Mouse (Mus musculus) MEL (cell line): ENCODE measurements around the gene Lgals7. TPM values are rescaled to one million over a fixed set of nuclear protein-coding genes. Genes with fewer than 3 reads are reported as not detected.

ENCODE experiments used
- DNase-seq: peaks from one replicate; pipeline ENCODE4 v3.0.0; 2011; ENCODE audit warnings: low read depth, low spot score
- H3K27ac ChIP-seq: 2 replicates; pipeline ENCODE4 v1.5.1; 2012; ENCODE audit warnings: low read depth, mild to moderate bottlenecking, control low read depth, low read length, moderate library complexity; ENCODE audit not compliant: control insufficient read depth
- H3K27me3 ChIP-seq, 2 experiments: fragments of 150-350 bp in 1 of 2; sonication (generic) in 1 of 2; 2 replicates each; pipeline ENCODE4 v1.6.1; 2012; ENCODE audit warnings: low read length in 2 of 2, mild to moderate bottlenecking in 2 of 2, improper control_type of control experiment in 1 of 2, moderate library complexity in 1 of 2; ENCODE audit not compliant: insufficient read depth in 2 of 2, control insufficient read depth in 1 of 2
- H3K36me3 ChIP-seq, 2 experiments: 2 replicates each; pipeline ENCODE4 v1.6.1; 2012 to 2014; ENCODE audit warnings: low read length in 2 of 2, improper control_type of control experiment in 1 of 2, inconsistent platforms in 1 of 2, mild to moderate bottlenecking in 1 of 2; ENCODE audit not compliant: insufficient read depth in 2 of 2, control insufficient read depth in 1 of 2
- H3K4me1 ChIP-seq, 2 experiments: fragments of 150-350 bp in 1 of 2; sonication (generic) in 1 of 2; 2 replicates each; pipeline ENCODE4 v1.6.1; 2012; ENCODE audit warnings: low read length in 2 of 2, improper control_type of control experiment in 1 of 2, mild to moderate bottlenecking in 1 of 2; ENCODE audit not compliant: insufficient read depth in 2 of 2, control insufficient read depth in 1 of 2
- H3K4me3 ChIP-seq, 2 experiments: fragments of 150-350 bp in 1 of 2; sonication (generic) in 1 of 2; 2 replicates each; pipeline ENCODE4 v1.5.1; 2012; ENCODE audit warnings: low read depth in 2 of 2, low read length in 2 of 2, mild to moderate bottlenecking in 2 of 2, moderate library complexity in 2 of 2, control low read depth in 1 of 2, improper control_type of control experiment in 1 of 2; ENCODE audit not compliant: control insufficient read depth in 1 of 2, insufficient read depth in 1 of 2
- H3K79me2 ChIP-seq: 2 replicates; pipeline ENCODE4 v1.6.1; 2012; ENCODE audit warnings: mild to moderate bottlenecking, low read length, moderate library complexity; ENCODE audit not compliant: control insufficient read depth, poor library complexity, insufficient read depth
- H3K9ac ChIP-seq: 2 replicates; pipeline ENCODE4 v1.6.1; 2012; ENCODE audit warnings: low read depth, mild to moderate bottlenecking, control low read depth, low read length, moderate library complexity; ENCODE audit not compliant: control insufficient read depth, poor library complexity, severe bottlenecking
- H3K9me3 ChIP-seq: fragments of 150-350 bp; sonication (generic); replicated peaks from 2 replicates; pipeline ENCODE4 v1.6.1; 2012; ENCODE audit warnings: mild to moderate bottlenecking, low read length, improper control_type of control experiment, moderate library complexity; ENCODE audit not compliant: insufficient read depth
- BHLHE40 ChIP-seq: IDR thresholded peaks from 2 replicates; pipeline ENCODE4 v1.6.1; 2012; ENCODE audit warnings: low read depth, mild to moderate bottlenecking, inconsistent platforms, low read length, improper control_type of control experiment, borderline replicate concordance
- CHD1 ChIP-seq: IDR thresholded peaks from 2 replicates; pipeline ENCODE4 v1.6.1; 2012; ENCODE audit warnings: low read depth, mild to moderate bottlenecking, inconsistent platforms, low read length, improper control_type of control experiment
- ELF1 ChIP-seq: IDR thresholded peaks from 2 replicates; pipeline ENCODE4 v1.6.1; 2014; ENCODE audit warnings: low read depth, mild to moderate bottlenecking, inconsistent platforms, low read length, improper control_type of control experiment, moderate library complexity
- EP300 ChIP-seq, 2 experiments: IDR thresholded peaks; 2 replicates each; pipeline ENCODE4 v1.6.1; 2011; ENCODE audit warnings: improper control_type of control experiment in 2 of 2, low read length in 2 of 2, low read depth in 1 of 2, mild to moderate bottlenecking in 1 of 2
- ETS1 ChIP-seq: IDR thresholded peaks from 2 replicates; pipeline ENCODE4 v1.6.1; 2012; ENCODE audit warnings: low read depth, mild to moderate bottlenecking, inconsistent platforms, low read length, improper control_type of control experiment, moderate library complexity
- JUND ChIP-seq: IDR thresholded peaks from 2 replicates; pipeline ENCODE4 v1.6.1; 2011; ENCODE audit warnings: low read depth, mild to moderate bottlenecking, improper control_type of control experiment, low read length
- MAFK ChIP-seq: IDR thresholded peaks from 2 replicates; pipeline ENCODE4 v1.6.1; 2011; ENCODE audit warnings: low read depth, mild to moderate bottlenecking, low read length, improper control_type of control experiment, borderline replicate concordance
- MAX ChIP-seq: IDR thresholded peaks from 2 replicates; pipeline ENCODE4 v1.6.1; 2011; ENCODE audit warnings: low read length, improper control_type of control experiment
- MAZ ChIP-seq: IDR thresholded peaks from 2 replicates; pipeline ENCODE4 v1.6.1; 2012; ENCODE audit warnings: low read depth, mild to moderate bottlenecking, inconsistent platforms, low read length, improper control_type of control experiment
- MEF2A ChIP-seq: IDR thresholded peaks from 2 replicates; pipeline ENCODE4 v1.6.1; 2014; ENCODE audit warnings: low read depth, mild to moderate bottlenecking, inconsistent platforms, low read length, improper control_type of control experiment; ENCODE audit not compliant: poor library complexity, insufficient replicate concordance, severe bottlenecking; ENCODE audit errors: extremely low read depth
- MXI1 ChIP-seq: IDR thresholded peaks from 2 replicates; pipeline ENCODE4 v1.6.1; 2011; ENCODE audit warnings: mild to moderate bottlenecking, low read depth, low read length, improper control_type of control experiment
- MYB ChIP-seq: IDR thresholded peaks from 2 replicates; pipeline ENCODE4 v1.6.1; 2011; ENCODE audit warnings: mild to moderate bottlenecking, low read depth, low read length, improper control_type of control experiment
- POLR2A ChIP-seq, 2 experiments: IDR thresholded peaks; 2 replicates each; pipeline ENCODE4 v1.6.1; 2011 to 2012; ENCODE audit warnings: low read length in 2 of 2, mild to moderate bottlenecking in 2 of 2, control low read depth in 1 of 2, improper control_type of control experiment in 1 of 2, low read depth in 1 of 2, moderate library complexity in 1 of 2; ENCODE audit not compliant: control insufficient read depth in 1 of 2, insufficient read depth in 1 of 2, poor library complexity in 1 of 2
- POLR2AphosphoS2 ChIP-seq: IDR thresholded peaks from 2 replicates; pipeline ENCODE4 v1.6.1; 2011; ENCODE audit warnings: low read length, improper control_type of control experiment
- TBP ChIP-seq: IDR thresholded peaks from 2 replicates; pipeline ENCODE4 v1.8.0; 2011; ENCODE audit warnings: low read depth, low read length, improper control_type of control experiment
- TCF12 ChIP-seq: IDR thresholded peaks from 2 replicates; pipeline ENCODE4 v1.6.1; 2014; ENCODE audit warnings: low read depth, mild to moderate bottlenecking, inconsistent platforms, low read length, improper control_type of control experiment, moderate library complexity
- UBTF ChIP-seq: IDR thresholded peaks from 2 replicates; pipeline ENCODE4 v1.6.1; 2012; ENCODE audit warnings: low read depth, mild to moderate bottlenecking, inconsistent platforms, low read length, improper control_type of control experiment, moderate library complexity, borderline replicate concordance; ENCODE audit not compliant: insufficient read depth
- ZC3H11A ChIP-seq: IDR thresholded peaks from 2 replicates; pipeline ENCODE4 v1.6.1; 2012; ENCODE audit warnings: low read depth, mild to moderate bottlenecking, inconsistent platforms, low read length, improper control_type of control experiment
- ZKSCAN1 ChIP-seq: IDR thresholded peaks from 2 replicates; pipeline ENCODE4 v1.6.1; 2012; ENCODE audit warnings: low read depth, mild to moderate bottlenecking, inconsistent platforms, low read length, improper control_type of control experiment, moderate library complexity
- ZNF384 ChIP-seq: IDR thresholded peaks from 2 replicates; pipeline ENCODE4 v1.6.1; 2012; ENCODE audit warnings: low read depth, mild to moderate bottlenecking, inconsistent platforms, low read length, improper control_type of control experiment
- polyA plus RNA-seq, 2 experiments: library from polyadenylated mRNA; stranded (reverse) in 1 of 2; unstranded in 1 of 2; fragments of >175 nt in 1 of 2; fragments of >200 nt in 1 of 2; gene quantifications; 2 replicates each; pipeline versions ENCODE4 v1.2.1 to v1.2.4; 2012; ENCODE audit warnings: low replicate concordance in 2 of 2, low read depth in 1 of 2; ENCODE audit not compliant: insufficient read length in 2 of 2, insufficient read depth in 1 of 2, missing spikeins in 1 of 2
- total RNA-seq: library from RNA; depleted of rRNA; stranded (reverse); fragments of 300-350 nt; gene quantifications from 2 replicates; pipeline ENCODE4 v1.2.3, GENCODE M21; 2012

Gene Lgals7
- total and polyA plus RNA-seq, 3 experiments: 27.7 to 138 TPM; not detected in 1

- peaks cover 26% of the 10 kb centered on the region for H3K79me2 ChIP-seq
- TF ChIP-seq MEF2A: no peak
- no peak for TF ChIP-seq UBTF
- no peak for TF ChIP-seq JUND
- no peak for TF ChIP-seq BHLHE40
- no peak for TF ChIP-seq MAZ
- TF ChIP-seq ZKSCAN1: no peak
- TF ChIP-seq TBP: no peak; the same call in 1 of the 2 replicates
- no peak for TF ChIP-seq ELF1
- TF ChIP-seq CHD1: no peak
- no peak for TF ChIP-seq MYB
- no peak for TF ChIP-seq ZNF384
- no peak for TF ChIP-seq MAX
- TF ChIP-seq POLR2AphosphoS2: peak; percentile 66; the same call in 1 of the 2 replicates
- 0 out of 4 replicates have a peak, but pooled peaks of 1 of the 2 experiments have one; percentile 11 for TF ChIP-seq POLR2A (IDR thresholded peaks at IDR 0.05; ENCODE audit: control insufficient read depth in 1 of 2, insufficient read depth in 1 of 2, low read depth in 1 of 2, low read length in 2 of 2, poor library complexity in 1 of 2)
- no peak for TF ChIP-seq ETS1
- no peak for TF ChIP-seq MAFK
- TF ChIP-seq TCF12: no peak
- no peak for TF ChIP-seq ZC3H11A
- no peak; a peak in 1 of 4 replicates for TF ChIP-seq EP300 (IDR thresholded peaks at IDR 0.05; ENCODE audit: low read depth in 1 of 2, low read length in 2 of 2)
- TF ChIP-seq MXI1: 0 out of 2 replicates have a peak, but pooled peaks have one; percentile 27
- H3K4me3 ChIP-seq: no peak overlapping the region
- H3K36me3 ChIP-seq: peaks cover 43 to 95% of the 10 kb centered on the region in 2 experiments
- H3K4me1 ChIP-seq: peaks cover 21 to 83% of the 10 kb centered on the region in 2 experiments
- H3K27ac ChIP-seq: peak overlapping the region; percentile 72
- DNase-seq: no peak
- no peaks in the 10 kb centered on the region for H3K27me3 ChIP-seq
- no peaks in the 10 kb centered on the region for H3K9me3 ChIP-seq
- H3K9ac ChIP-seq: no peak overlapping the region
Measured at GRCm38 (mm10) chr7:28819571-28819970, 44.1 kb upstream of the Lgals7 start.
